Mouse (Mus musculus) spleen, postnatal 4 days (tissue): ENCODE measurements around the gene Lin7b.
A peak's percentile ranks its signal among the peaks of the same experiment; 100 is the strongest.
"Not testable (repeated sequence)": the region's sequence is repeated elsewhere in the genome, so short reads cannot be mapped to it uniquely, and the experiment has no call there.

ENCODE experiments used
- DNase-seq, 2 experiments: peaks; one replicate each; pipeline ENCODE4 v3.0.0; 2022; ENCODE audit warnings: low spot score in 2 of 2

Gene Lin7b

GRCm38 (mm10) chr7:45370475-45371311, at the start of gene Lin7b:
Lin7b (minus strand) TSS chr7:45370583.
- DNase-seq, result peak; percentile 92 to 94

GRCm38 (mm10) chr7:45417962-45418492, 47.6 kb upstream of the Lin7b start:
- no peak for DNase-seq

GRCm38 (mm10) chr7:45415636-45416035, 45.3 kb upstream of the Lin7b start:
- DNase-seq, result no peak

- no peak for DNase-seq
These were observed 44.4 kb upstream of the Lin7b start for GRCm38 (mm10) chr7:45414740-45415224.

GRCm38 (mm10) chr7:45413864-45414739, 43.7 kb upstream of the Lin7b start:
- DNase-seq, result no peak

GRCm38 (mm10) chr7:45413113-45413863, 42.9 kb upstream of the Lin7b start, which contains the start of gene Ntf5:
Ntf5 (plus strand) TSS chr7:45413695.
- DNase-seq, result no peak

- DNase-seq, result no peak
These were observed 42.0 kb upstream of the Lin7b start for GRCm38 (mm10) chr7:45412421-45412820.

GRCm38 (mm10) chr7:45409497-45410163, 39.2 kb upstream of the Lin7b start:
- peak in 1 of 2 experiments; percentile 55 for DNase-seq

GRCm38 (mm10) chr7:45408949-45409348, 38.6 kb upstream of the Lin7b start:
- DNase-seq, result peak in 1 of 2 experiments; percentile 59

GRCm38 (mm10) chr7:45408351-45408750, 38.0 kb upstream of the Lin7b start:
- DNase-seq, result peak in 1 of 2 experiments; percentile 51

GRCm38 (mm10) chr7:45407836-45408235, 37.5 kb upstream of the Lin7b start:
- DNase-seq, result peak in 1 of 2 experiments; percentile 50

GRCm38 (mm10) chr7:45406157-45407156, 36.1 kb upstream of the Lin7b start:
- peak in 1 of 2 experiments; percentile 62 for DNase-seq

GRCm38 (mm10) chr7:45405091-45406075, 35.0 kb upstream of the Lin7b start, which contains the start of gene Kcna7:
Kcna7 (plus strand) TSS chr7:45405653.
- DNase-seq, result peak; percentile 77 to 93

- DNase-seq, result peak; percentile 59 to 86
These were observed 33.3 kb upstream of the Lin7b start for GRCm38 (mm10) chr7:45403532-45404261.

- no peak for DNase-seq
These were observed 31.2 kb upstream of the Lin7b start for GRCm38 (mm10) chr7:45401521-45402085.

GRCm38 (mm10) chr7:45396787-45397186, 26.4 kb upstream of the Lin7b start:
- DNase-seq, result no peak

- not testable (repeated sequence) for DNase-seq
These were observed 26.0 kb upstream of the Lin7b start for GRCm38 (mm10) chr7:45396337-45396775.
